Mouse (Mus musculus) embryonic fibroblast, embryonic 13.5 days (primary cell): ENCODE data around the gene Eri3. TPM values are rescaled to one million over a fixed set of nuclear protein-coding genes. Genes with fewer than 3 reads are reported as not detected.

Experiments used
- H3K27ac ChIP-seq: 2 replicates; pipeline ENCODE4 v1.5.1; 2012; ENCODE audit warnings: low read length, control low read depth, inconsistent platforms; ENCODE audit not compliant: insufficient read depth
- H3K4me1 ChIP-seq: 2 replicates; pipeline ENCODE4 v1.6.1; 2011; ENCODE audit warnings: low read length; ENCODE audit not compliant: control insufficient read depth, insufficient read depth
- H3K4me3 ChIP-seq: 2 replicates; pipeline ENCODE4 v1.5.1; 2011; ENCODE audit warnings: mild to moderate bottlenecking, control low read depth, low read length; ENCODE audit not compliant: insufficient read depth
- CTCF ChIP-seq: IDR thresholded peaks from 2 replicates; pipeline ENCODE4 v1.5.1; 2011; ENCODE audit warnings: mild to moderate bottlenecking, control low read depth, low read length, moderate library complexity, borderline replicate concordance; ENCODE audit not compliant: insufficient read depth
- POLR2A ChIP-seq: IDR thresholded peaks from 2 replicates; pipeline ENCODE4 v1.6.1; 2011; ENCODE audit warnings: low read depth, mild to moderate bottlenecking, control low read depth, low read length, moderate library complexity
- polyA plus RNA-seq: library from polyadenylated mRNA; stranded (reverse); fragments of >200 nt; gene quantifications from 2 replicates; pipeline ENCODE4 v1.2.4, GENCODE M21; 2011; ENCODE audit warnings: low read depth; ENCODE audit not compliant: missing spikeins, insufficient read length

The Eri3 gene
- polyA plus RNA-seq, 1 experiment = 67.3 TPM

- no peak overlapping the region for H3K27ac ChIP-seq
- no peaks in the 10 kb centered on the region for H3K4me1 ChIP-seq
- no peak for TF ChIP-seq CTCF
- no peak for TF ChIP-seq POLR2A
- H3K4me3 ChIP-seq = no peak overlapping the region
Observed at GRCm38 (mm10) chr4:117708780-117709550, 158.8 kb downstream of the Eri3 start.

- Histone ChIP-seq H3K4me1 (no peaks in the 10 kb centered on the region), H3K27ac (no peak overlapping the region), H3K4me3 (no peak overlapping the region)
- TF ChIP-seq POLR2A (no peak), CTCF (no peak)
Observed at GRCm38 (mm10) chr4:117712314-117712713, 162.1 kb downstream of the Eri3 start.

GRCm38 (mm10) chr4:117713303-117714098 lies 163.3 kb downstream of the Eri3 start:
- TF ChIP-seq POLR2A (no peak), CTCF (no peak)
- H3K4me3 ChIP-seq = no peak overlapping the region
- H3K4me1 ChIP-seq = no peaks in the 10 kb centered on the region
- no peak overlapping the region for H3K27ac ChIP-seq

Other genes starting within 250 kb of the Eri3 start
- 43.0 and 47.7 TPM in 2 replicates for gene Rnf220, start 53.3 kb upstream of the Eri3 start, polyA plus RNA-seq
- gene Dmap1, start 131.9 kb downstream of the Eri3 start, polyA plus RNA-seq = 17.9 and 18.6 TPM in 2 replicates
- not detected in 2 replicates for gene Gm12845, start 174.0 kb downstream of the Eri3 start, polyA plus RNA-seq
- gene Klf17, start 215.3 kb downstream of the Eri3 start, polyA plus RNA-seq = not detected in 2 replicates